Mouse (Mus musculus): ENCODE data around the gene Brms1l. TPM values are rescaled to one million over a fixed set of nuclear protein-coding genes. Genes with fewer than 3 reads are reported as not detected.

Gene Brms1l
- total and polyA plus RNA-seq, 3 experiments: 11.8 to 21.0 (median 19.1) TPM

DNA sequence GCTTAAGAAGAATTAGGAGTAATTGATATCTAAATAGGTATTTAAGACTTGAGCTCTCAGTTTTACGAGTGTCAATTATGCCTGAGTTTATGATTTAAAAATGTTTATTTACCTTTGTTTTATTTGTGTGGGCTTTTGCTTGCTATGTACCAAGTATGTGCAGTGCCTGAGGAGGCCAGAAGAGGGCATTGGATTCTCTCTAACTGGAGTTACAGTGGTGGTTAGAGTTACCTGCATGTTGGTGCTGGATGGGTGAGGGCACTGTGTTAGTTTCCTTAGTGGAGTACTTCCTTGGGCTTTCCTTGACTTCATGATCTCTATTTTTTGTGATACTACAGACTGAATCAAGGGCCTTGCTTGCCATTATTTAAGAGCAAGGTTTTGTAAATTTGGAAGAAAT lies 10.6 kb downstream of the Brms1l start:
- no peak for DNase-seq
- Histone ChIP-seq H3K27ac (no peak overlapping the region), H3K36me3 (ENCODE audit: control insufficient read depth, insufficient read depth, low read length) (no peaks in the 10 kb centered on the region), H3K4me1 (ENCODE audit: control insufficient read depth, insufficient read depth, low read length) (no peaks in the 10 kb centered on the region), H3K4me3 (no peak overlapping the region), H3K79me2 (replicated peaks; ENCODE audit: control insufficient read depth, insufficient read depth, low read length) (no peaks in the 10 kb centered on the region), H3K27me3 (ENCODE audit: control insufficient read depth, insufficient read depth, low read length) (no peaks in the 10 kb centered on the region), H3K9ac (ENCODE audit: low read depth, low read length) (no peak overlapping the region)
- intact Hi-C loops (cut with DNase I): no loop called here
- peak; percentile 60 for TF ChIP-seq CTCF (IDR thresholded peaks at IDR 0.05)
- no peak for TF ChIP-seq POLR2A (IDR thresholded peaks at IDR 0.05; ENCODE audit: insufficient read depth, low read depth, low read length)
- 89% methylated on average over 1 of the region's 1 CpGs for WGBS

DNA sequence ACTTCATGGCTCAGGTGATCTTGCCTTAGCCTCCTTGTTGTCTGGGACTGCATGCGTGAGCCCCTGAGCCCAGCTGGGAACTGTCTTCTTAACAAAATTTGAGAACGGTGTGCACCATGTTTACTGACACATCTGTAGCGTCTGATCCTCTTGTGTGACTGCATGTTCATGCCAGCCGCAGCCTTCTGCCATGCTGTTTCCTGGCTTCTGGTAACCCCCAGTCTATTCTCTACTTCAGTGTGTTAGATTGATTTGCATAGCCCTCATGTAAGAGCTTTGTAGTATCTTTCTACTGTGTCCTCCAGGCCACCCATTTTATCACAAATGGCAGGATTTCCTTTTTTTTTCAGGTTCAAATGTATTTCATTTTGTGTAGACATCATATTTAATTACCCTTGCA lies 11.7 kb downstream of the Brms1l start:
- H3K27ac ChIP-seq: no peak overlapping the region
- H3K27me3 ChIP-seq (ENCODE audit: control insufficient read depth, insufficient read depth, low read length): no peaks in the 10 kb centered on the region
- H3K4me3 ChIP-seq: no peak overlapping the region
- 99% methylated on average over 4 of the region's 4 CpGs for WGBS
- no peaks in the 10 kb centered on the region; the same call in 1 of the 2 replicates for H3K36me3 ChIP-seq (ENCODE audit: control insufficient read depth, insufficient read depth, low read length)
- TF ChIP-seq EP300 (IDR thresholded peaks at IDR 0.05; ENCODE audit: insufficient read depth, low read depth, low read length): no peak
- TF ChIP-seq POLR2A (IDR thresholded peaks at IDR 0.05; ENCODE audit: insufficient read depth, low read depth, low read length): no peak
- TF ChIP-seq CTCF (IDR thresholded peaks at IDR 0.05): no peak
- intact Hi-C loops (cut with DNase I): no loop called here
- H3K79me2 ChIP-seq (replicated peaks; ENCODE audit: control insufficient read depth, insufficient read depth, low read length): no peaks in the 10 kb centered on the region
- H3K4me1 ChIP-seq (ENCODE audit: control insufficient read depth, insufficient read depth, low read length): no peaks in the 10 kb centered on the region
- DNase-seq: no peak
- H3K9ac ChIP-seq (ENCODE audit: low read depth, low read length): no peak overlapping the region

DNA sequence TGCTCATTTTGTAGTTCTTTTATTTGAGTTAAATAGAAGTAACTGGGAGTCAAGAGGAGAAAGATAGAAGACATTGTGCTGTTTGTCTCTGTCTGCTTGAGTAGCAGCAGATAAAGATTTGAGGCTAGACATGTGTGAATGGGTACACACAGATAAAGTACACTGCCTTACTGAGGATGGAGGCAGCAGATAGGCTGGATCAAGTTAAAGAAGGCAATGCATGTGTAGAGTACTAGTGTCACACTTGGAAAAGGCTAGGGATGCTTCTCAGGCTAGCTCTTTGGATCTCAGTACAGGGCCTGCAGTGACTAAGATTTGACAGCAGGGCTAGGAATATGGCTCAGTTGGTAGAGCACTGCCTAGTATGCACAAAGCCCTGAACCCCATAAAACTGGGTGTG lies 14.5 kb downstream of the Brms1l start:
- no peak overlapping the region for H3K27ac ChIP-seq
- no peaks in the 10 kb centered on the region for H3K27me3 ChIP-seq (ENCODE audit: control insufficient read depth, insufficient read depth, low read length)
- intact Hi-C loops (cut with DNase I): no loop called here
- H3K79me2 ChIP-seq (replicated peaks; ENCODE audit: control insufficient read depth, insufficient read depth, low read length): no peaks in the 10 kb centered on the region
- TF ChIP-seq POLR2A (IDR thresholded peaks at IDR 0.05; ENCODE audit: insufficient read depth, low read depth, low read length): no peak
- TF ChIP-seq CTCF (IDR thresholded peaks at IDR 0.05): no peak
- no peak for TF ChIP-seq EP300 (IDR thresholded peaks at IDR 0.05; ENCODE audit: insufficient read depth, low read depth, low read length)
- no peak for DNase-seq
- H3K9ac ChIP-seq (ENCODE audit: low read depth, low read length): no peak overlapping the region
- no peaks in the 10 kb centered on the region for H3K4me1 ChIP-seq (ENCODE audit: control insufficient read depth, insufficient read depth, low read length)
- no peak overlapping the region for H3K4me3 ChIP-seq
- no peaks in the 10 kb centered on the region; the same call in 1 of the 2 replicates for H3K36me3 ChIP-seq (ENCODE audit: control insufficient read depth, insufficient read depth, low read length)

DNA sequence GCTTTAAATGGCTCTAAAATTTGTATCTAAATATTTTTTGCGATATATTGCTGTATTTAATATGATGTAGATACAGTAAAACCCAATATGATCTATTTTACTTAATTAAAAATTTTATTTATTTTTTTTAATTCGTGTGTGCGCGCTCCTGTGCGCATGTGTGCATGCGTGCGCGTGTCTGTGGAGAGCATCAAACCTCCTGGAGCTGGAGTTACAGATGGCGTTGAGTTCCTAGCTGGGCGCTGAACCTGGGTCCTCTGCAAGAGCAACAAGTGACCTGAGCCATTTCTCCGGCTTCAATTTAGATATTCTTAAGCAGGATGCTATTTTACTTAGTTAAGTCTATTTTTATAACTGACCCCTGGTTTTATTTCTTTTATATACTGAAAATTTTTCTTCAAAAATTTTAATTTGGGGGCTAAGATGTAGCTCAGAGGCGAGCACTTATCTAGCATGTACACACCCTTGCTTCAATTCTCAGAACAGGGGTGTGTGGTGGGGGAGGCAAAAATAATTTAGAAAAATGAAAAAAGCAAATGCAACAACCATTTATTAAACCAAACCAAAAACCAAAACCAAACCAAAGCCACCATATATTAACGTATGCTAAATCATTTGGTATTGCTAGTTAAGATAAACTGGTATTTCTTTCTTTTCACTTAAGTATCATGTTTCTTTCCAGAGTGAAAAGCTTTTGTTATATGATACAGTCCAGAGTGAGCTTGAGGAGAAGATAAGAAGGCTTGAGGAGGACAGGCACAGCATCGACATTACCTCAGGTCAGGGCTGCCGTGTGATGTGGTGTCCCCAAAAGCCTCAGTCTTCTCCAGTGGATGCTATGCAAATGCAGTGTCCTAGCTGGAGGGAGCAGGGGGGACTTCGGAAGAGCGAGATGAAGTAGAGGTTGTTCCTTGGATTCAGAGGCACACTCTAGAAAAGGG lies 23.6 kb downstream of the Brms1l start:
- no peaks in the 10 kb centered on the region for H3K27me3 ChIP-seq (ENCODE audit: control insufficient read depth, insufficient read depth, low read length)
- TF ChIP-seq CTCF (IDR thresholded peaks at IDR 0.05): no peak
- TF ChIP-seq POLR2A (IDR thresholded peaks at IDR 0.05; ENCODE audit: insufficient read depth, low read depth, low read length): no peak
- no peak for TF ChIP-seq EP300 (IDR thresholded peaks at IDR 0.05; ENCODE audit: insufficient read depth, low read depth, low read length)
- H3K36me3 ChIP-seq (ENCODE audit: control insufficient read depth, insufficient read depth, low read length): no peaks in the 10 kb centered on the region
- H3K4me1 ChIP-seq (ENCODE audit: control insufficient read depth, insufficient read depth, low read length): no peaks in the 10 kb centered on the region
- intact Hi-C loops (cut with DNase I): no loop called here
- H3K27ac ChIP-seq: no peak overlapping the region
- H3K4me3 ChIP-seq: no peak overlapping the region
- no peaks in the 10 kb centered on the region for H3K79me2 ChIP-seq (replicated peaks; ENCODE audit: control insufficient read depth, insufficient read depth, low read length)
- no peak for DNase-seq
- no peak overlapping the region for H3K9ac ChIP-seq (ENCODE audit: low read depth, low read length)
- WGBS: 90% methylated on average over 17 of the region's 17 CpGs

DNA sequence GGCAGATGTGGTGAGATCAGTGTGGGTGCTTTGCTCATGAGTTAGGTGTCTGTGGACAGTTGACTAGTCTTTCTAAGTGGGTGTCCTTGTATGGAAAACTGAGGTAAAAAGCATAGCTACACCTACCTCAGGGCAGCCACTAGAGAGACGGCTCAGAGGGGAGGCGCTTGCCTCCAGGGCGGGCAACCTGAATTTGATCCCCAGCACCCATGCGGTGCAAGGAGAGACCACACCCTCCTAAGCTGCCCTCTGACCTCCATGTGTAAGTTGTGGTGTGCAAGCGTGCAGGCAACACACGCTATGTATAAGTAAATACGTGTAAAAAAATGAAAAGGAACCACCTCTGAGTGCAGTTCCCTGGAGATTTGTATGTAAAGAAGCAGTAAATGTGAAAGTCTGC lies 24.5 kb downstream of the Brms1l start:
- Histone ChIP-seq H3K9ac (ENCODE audit: low read depth, low read length) (no peak overlapping the region), H3K36me3 (ENCODE audit: control insufficient read depth, insufficient read depth, low read length) (no peaks in the 10 kb centered on the region), H3K27me3 (ENCODE audit: control insufficient read depth, insufficient read depth, low read length) (no peaks in the 10 kb centered on the region), H3K4me3 (no peak overlapping the region), H3K4me1 (ENCODE audit: control insufficient read depth, insufficient read depth, low read length) (no peaks in the 10 kb centered on the region), H3K79me2 (replicated peaks; ENCODE audit: control insufficient read depth, insufficient read depth, low read length) (no peaks in the 10 kb centered on the region), H3K27ac (no peak overlapping the region)
- DNase-seq: no peak
- intact Hi-C loops (cut with DNase I): no loop called here
- no peak for TF ChIP-seq CTCF (IDR thresholded peaks at IDR 0.05)
- TF ChIP-seq POLR2A (IDR thresholded peaks at IDR 0.05; ENCODE audit: insufficient read depth, low read depth, low read length): no peak
- no peak for TF ChIP-seq EP300 (IDR thresholded peaks at IDR 0.05; ENCODE audit: insufficient read depth, low read depth, low read length)
- 95% methylated on average over 7 of the region's 7 CpGs for WGBS

DNA sequence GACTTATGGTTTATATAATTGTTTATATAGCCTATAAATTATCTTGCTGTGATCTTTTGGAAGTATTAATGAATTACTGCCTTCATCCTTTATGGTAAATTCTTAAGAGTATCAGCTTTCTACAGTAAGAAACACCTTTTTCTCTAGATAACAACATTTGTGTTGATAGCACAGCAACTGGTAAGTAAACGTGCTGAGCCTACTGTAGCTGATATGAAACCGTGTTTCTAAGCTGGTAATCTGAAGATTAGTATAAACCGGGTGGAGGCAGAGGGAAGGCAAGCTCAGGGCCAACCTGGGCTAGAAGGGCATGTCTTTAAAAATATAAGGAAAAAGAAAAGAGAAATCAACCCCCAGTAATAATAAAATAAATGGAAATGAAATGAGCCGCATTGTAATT lies 31.6 kb downstream of the Brms1l start:
- H3K27me3 ChIP-seq (ENCODE audit: control insufficient read depth, insufficient read depth, low read length): no peaks in the 10 kb centered on the region
- H3K9ac ChIP-seq (ENCODE audit: low read depth, low read length): no peak overlapping the region
- WGBS: 83% methylated on average over 4 of the region's 4 CpGs
- no peak for TF ChIP-seq EP300 (IDR thresholded peaks at IDR 0.05; ENCODE audit: insufficient read depth, low read depth, low read length)
- no peak for TF ChIP-seq CTCF (IDR thresholded peaks at IDR 0.05)
- no peak for TF ChIP-seq POLR2A (IDR thresholded peaks at IDR 0.05; ENCODE audit: insufficient read depth, low read depth, low read length)
- DNase-seq: no peak
- H3K4me3 ChIP-seq: no peak overlapping the region
- H3K36me3 ChIP-seq (ENCODE audit: control insufficient read depth, insufficient read depth, low read length): no peaks in the 10 kb centered on the region; the same call in 1 of the 2 replicates
- H3K4me1 ChIP-seq (ENCODE audit: control insufficient read depth, insufficient read depth, low read length): no peaks in the 10 kb centered on the region
- H3K79me2 ChIP-seq (replicated peaks; ENCODE audit: control insufficient read depth, insufficient read depth, low read length): no peaks in the 10 kb centered on the region
- no peak overlapping the region for H3K27ac ChIP-seq
- intact Hi-C loops (cut with DNase I): no loop called here

Data from heart, adult 2 months (tissue).